Mouse (Mus musculus) embryonic stem cell, embryonic (primary cell): ENCODE results near the gene Gm20388.

Source experiments
- CTCF ChIA-PET, 4 experiments: fragments of 300-600 bp in 2 of 4; fragments of 350-600 bp in 2 of 4; sonication (Branson Sonifier 250); formaldehyde crosslinking; loops; one replicate each; lab custom pipeline; 2022; ENCODE audit warnings: inconsistent platforms in 2 of 4; lab: Charles Lee
- POLR2A ChIA-PET, 4 experiments: fragments of 300-600 bp in 2 of 4; fragments of 350-600 bp in 2 of 4; sonication (Branson Sonifier 250); formaldehyde crosslinking; loops; one replicate each; lab custom pipeline; 2022; ENCODE audit warnings: antibody characterized with exemption in 4 of 4, inconsistent platforms in 1 of 4; lab: Charles Lee

The Gm20388 gene

DNA sequence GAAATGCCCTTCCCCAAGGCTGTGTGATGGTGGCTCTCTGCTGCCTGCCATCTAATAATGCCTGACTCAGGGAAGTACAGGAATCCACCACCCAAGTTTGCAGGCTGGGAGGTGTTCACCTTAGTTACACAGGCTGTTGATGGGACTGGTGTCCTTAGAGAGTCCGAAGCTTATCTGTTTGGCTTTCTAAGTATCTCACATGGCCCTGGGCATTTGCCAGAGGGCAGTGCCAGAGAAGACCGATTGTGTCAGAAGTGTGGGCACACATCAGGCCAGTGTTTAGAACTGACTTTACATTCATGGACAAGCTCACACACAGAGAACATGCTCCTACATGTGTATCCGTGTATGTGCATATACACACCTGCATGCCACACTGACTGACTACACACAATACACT is 1300.0 kb downstream of the Gm20388 start:
- ChIA-PET CTCF (no interaction called here), POLR2A (interaction anchor here in 2 of 4 experiments (0.6 kb wide), 2 partner anchors 36 to 964 kb away, joined by 3 to 4 read pairs; no protein-coding TSS in a partner anchor)

DNA sequence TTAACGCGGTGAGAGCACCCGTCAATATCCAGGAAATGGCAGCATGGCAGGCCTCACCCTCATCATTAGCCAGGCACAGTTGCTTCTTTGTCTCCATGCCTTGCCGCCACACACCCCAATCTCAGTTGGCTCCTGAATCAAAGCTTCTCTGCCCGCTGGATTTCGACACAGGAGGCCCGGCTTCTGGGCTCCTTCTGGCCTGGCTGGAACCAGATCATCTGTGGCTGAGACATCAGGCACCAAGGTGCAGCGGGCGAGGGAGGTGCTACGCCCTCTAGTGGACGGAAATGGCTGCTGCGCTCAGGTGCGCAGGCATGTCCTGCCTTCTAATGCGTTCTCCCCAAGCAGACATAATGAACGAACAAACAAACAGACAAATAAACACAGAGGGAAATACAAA is 1302.6 kb downstream of the Gm20388 start:
- POLR2A ChIA-PET: no interaction called here
- CTCF ChIA-PET: interaction anchor here in 3 of 4 experiments (0.6 to 2.8 kb wide), 5 partner anchors 23 to 243 kb away, joined by 3 to 11 read pairs (median 3); partner anchors contain the start of gene Mthfsd (in 1 of the 3)

DNA sequence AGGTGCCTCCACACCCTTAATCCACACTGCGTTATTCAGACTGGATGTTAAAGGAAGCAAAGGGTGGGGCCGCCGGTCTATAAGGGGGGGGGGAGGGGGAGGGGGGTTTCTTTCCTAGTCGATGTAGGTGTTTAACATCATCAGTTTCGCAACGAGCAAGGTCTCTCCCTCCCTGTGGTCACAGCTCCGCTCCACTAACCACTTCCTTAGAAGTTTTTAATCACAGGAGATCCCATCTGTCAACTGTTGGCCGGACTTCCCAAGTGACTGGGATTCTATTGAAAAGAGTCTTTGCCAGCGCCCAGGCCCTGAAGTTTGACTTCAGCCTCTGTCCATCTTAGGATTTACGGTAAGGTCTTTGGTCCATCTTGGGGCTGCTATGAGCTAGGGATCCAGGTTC is 1303.0 kb downstream of the Gm20388 start:
- ChIA-PET POLR2A (no interaction called here), CTCF (interaction anchor here in 1 of 4 experiments (1.0 to 2.8 kb wide), 4 partner anchors 9 to 110 kb away, joined by 3 to 11 read pairs (median 7); no protein-coding TSS in a partner anchor)

DNA sequence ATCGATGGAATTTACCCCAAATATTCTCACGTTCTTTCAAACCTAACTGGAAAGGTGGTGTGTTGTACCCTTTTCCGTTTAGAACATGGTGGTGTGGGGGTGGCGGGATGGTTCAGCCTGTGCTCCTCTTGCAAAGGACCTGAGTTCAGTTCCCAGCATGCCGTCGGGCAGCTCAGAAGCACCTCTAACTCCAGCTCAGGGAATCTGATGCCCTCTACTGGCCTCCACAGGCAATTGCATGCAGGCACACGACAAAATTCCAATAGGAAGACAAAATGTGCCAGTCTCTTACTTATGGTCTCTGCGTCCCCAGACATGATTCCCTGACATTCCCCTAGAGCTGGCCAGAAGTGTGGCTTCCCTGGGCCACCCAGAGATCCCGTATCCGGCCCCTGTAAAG is 1304.3 kb downstream of the Gm20388 start:
- CTCF ChIA-PET: interaction anchor here (0.5 to 2.8 kb wide), 28 partner anchors 8 to 987 kb away, joined by 3 to 16 read pairs (median 3); partner anchors contain the start of gene Foxc2 (in 3 of the 4)

DNA sequence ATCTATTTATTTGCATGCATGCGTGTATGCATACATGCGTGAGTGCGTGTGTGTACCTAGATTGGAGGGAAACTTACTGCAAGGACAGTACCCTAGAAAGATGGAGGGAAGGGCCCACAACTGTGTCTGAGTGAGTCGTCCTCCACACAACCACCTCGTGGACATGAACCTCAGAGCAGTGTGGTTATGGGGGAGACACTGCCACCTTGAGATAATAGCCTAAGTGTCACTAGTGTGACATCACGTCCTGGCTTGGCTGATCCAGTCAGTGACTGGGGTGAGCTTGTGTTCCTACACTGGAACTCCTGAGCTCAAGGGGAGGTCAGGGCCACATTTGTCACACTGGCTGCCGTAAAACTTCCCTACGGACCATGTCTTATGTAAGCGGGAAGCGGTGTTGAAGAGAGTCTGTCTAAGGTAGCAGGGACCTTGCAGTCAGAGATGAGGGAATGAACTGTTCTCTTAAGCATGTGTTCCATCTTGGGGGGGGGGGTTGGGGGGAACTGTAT is 1305.9 kb downstream of the Gm20388 start:
- POLR2A ChIA-PET: no interaction called here
- CTCF ChIA-PET: interaction anchor here (0.6 to 2.1 kb wide), 6 partner anchors 14 to 110 kb away, joined by 3 to 5 read pairs (median 4); partner anchors contain the start of gene Foxc2 (in 1 of the 4)

More for the DNA sequence above, 1304.3 kb downstream of the Gm20388 start:
- POLR2A ChIA-PET: no interaction called here

DNA sequence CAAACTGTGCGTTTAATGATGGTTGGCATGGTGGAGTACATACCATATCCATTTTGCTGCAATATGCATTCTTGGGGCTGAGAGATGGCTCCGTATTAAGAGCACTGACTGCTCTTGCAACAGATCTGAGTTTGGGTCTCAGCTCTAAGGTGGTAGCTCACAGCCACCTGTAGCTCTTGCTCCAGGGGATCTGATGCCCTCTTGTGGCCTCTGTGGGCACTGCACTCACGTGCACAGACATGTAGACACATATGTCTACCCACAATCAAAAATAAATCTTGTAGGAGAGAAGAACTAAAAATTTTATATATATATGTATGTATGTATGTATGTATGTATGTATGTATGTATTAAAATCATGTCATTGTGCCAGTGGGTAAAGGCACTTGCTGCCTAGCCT is 1307.8 kb downstream of the Gm20388 start:
- POLR2A ChIA-PET: interaction anchor here in 2 of 4 experiments (0.6 to 1.4 kb wide), 2 partner anchors 76 to 93 kb away, joined by 3 to 4 read pairs; no protein-coding TSS in a partner anchor
- CTCF ChIA-PET: interaction anchor here (0.6 to 2.1 kb wide), 37 partner anchors 7 to 1019 kb away, joined by 3 to 14 read pairs (median 4); partner anchors contain the start of gene Foxc2 (in 1 of the 4)

DNA sequence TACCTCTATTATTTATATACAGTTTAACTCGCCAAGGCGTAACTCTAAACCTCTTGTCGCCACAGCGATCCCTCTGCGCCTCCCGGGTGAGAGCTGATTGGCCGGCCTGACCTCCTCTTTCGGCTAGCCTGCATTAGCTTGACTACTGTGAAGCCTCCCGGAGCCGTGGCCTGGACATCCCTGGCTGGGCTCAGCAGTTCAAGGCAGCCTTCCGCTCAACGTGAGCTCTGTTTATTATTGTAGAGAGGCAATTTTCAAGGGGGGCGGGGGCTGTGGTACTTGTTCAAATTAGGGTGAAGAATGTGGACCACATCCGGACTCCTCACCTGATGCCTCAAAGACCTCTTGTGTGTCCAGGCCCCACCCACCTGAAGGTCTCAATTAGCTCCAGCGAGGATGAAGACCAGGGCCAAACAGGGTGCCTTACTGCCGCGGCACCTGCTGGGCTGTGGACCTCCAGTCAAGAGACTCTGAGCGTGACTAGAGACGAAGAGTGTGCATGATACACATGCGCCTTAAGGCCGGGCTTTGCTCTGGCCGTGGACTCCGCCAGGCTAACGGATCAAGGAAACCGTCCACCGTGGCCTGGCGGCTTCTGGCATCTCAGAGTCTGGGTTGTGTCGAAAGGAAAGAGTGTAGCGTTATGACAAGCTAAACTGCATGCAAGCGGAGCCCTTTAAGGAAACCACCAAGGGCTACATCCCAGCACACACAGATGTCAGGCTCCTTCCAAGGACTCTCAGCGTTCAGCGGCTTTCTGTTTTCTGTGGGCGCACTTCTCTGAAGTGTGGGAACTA is 1309.7 kb downstream of the Gm20388 start:
- CTCF ChIA-PET: interaction anchor here in 3 of 4 experiments (0.5 to 1.4 kb wide), 16 partner anchors 8 to 944 kb away, joined by 3 to 7 read pairs (median 3); no protein-coding TSS in a partner anchor
- POLR2A ChIA-PET: interaction anchor here in 3 of 4 experiments (0.6 to 2.0 kb wide), 6 partner anchors 8 to 474 kb away, joined by 3 to 8 read pairs (median 3); no protein-coding TSS in a partner anchor

DNA sequence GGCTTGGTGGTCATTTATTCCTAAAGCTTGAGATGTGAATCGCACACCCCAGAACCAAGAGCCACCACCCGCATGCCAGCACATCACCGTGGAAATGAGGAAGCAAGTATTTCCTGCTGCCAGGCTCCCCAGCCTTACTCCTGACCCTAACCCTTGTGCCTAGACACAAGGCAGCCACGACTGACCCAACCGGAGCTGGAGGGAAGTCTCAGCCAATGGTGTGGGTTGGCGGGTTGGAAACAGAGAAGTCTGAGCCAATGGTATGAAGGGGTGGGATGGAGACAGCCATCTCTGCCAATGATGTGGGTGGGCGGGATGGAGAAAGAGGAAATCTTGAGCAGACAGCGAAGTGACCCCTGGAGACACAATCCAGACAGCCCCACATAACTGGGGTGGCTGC is 1314.1 kb downstream of the Gm20388 start:
- POLR2A ChIA-PET: interaction anchor here in 1 of 4 experiments (1.2 kb wide), 1 partner anchor 116 kb away, joined by 3 read pairs; the partner anchor contains the start of gene Mthfsd
- CTCF ChIA-PET: interaction anchor here in 3 of 4 experiments (0.5 to 1.8 kb wide), 4 partner anchors 10 to 509 kb away, joined by 3 to 13 read pairs (median 4); no protein-coding TSS in a partner anchor

DNA sequence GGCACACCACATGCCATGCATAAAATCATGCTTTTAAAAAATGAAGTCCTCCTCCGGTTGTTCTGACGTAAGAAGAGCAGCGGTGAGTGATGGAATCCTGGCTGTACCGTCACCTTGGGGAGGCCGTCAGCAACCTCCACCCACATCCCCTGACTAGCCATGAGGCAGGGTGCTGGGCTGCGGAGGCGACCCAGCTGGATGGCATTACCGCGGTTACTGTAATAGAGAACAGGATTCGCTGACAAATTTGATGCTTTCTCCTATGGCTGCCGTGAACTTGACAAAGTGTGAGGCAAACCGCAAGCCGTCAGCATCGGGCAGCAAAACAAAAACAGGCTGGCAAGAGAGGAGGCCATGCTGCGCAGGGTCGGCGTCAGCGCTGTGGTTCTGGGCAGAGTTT is 1317.1 kb downstream of the Gm20388 start:
- POLR2A ChIA-PET: interaction anchor here in 3 of 4 experiments (0.7 to 1.3 kb wide), 3 partner anchors 9 to 20 kb away, joined by 3 read pairs; no protein-coding TSS in a partner anchor
- CTCF ChIA-PET: interaction anchor here (0.6 to 1.8 kb wide), 12 partner anchors 7 to 523 kb away, joined by 3 to 11 read pairs (median 4); no protein-coding TSS in a partner anchor

DNA sequence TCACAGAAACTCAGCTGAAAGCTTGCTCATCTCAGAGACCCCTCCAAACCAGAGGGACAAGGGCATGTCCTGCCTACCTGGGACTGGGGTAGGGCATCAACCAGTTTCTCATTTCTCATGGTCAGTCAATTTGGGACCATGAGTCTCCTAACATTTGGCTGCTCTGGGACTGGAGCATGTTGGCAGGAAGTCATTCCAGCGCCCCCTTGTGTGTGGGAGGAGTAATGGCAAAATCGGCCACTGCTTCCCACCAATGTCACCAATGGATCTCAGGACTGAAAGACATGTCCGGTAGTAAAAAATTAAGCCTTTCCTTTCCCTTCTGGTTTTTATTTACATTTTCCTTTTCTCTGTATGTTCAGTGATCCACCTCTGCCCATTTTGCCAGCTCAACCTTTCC is 1318.3 kb downstream of the Gm20388 start:
- CTCF ChIA-PET: interaction anchor here (0.5 to 1.6 kb wide), 12 partner anchors 9 to 1326 kb away, joined by 3 to 7 read pairs (median 4); no protein-coding TSS in a partner anchor
- POLR2A ChIA-PET: interaction anchor here in 2 of 4 experiments (0.6 to 2.1 kb wide), 4 partner anchors 9 to 145 kb away, joined by 3 to 8 read pairs (median 3); no protein-coding TSS in a partner anchor

DNA sequence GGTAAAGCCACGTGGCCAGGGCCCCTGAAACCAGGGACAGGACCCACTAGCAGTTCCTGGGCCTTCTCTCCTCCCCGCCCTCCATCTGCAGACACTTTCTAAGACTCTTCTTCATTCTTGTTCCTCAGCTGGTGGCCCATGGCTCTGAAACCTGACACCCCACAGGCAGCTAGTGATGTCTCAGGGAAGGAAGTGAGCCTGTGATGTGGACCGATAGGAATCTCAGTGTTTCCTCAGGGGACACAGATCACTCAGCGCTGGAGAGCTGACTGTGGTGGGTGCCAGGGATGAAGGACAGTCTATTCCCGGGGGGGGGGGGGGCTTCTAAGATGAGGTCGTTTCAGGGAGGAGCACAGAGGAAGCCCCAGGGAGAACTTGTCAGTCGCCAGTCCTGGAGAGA is 1318.9 kb downstream of the Gm20388 start:
- POLR2A ChIA-PET: interaction anchor here in 3 of 4 experiments (0.5 to 2.1 kb wide), 4 partner anchors 9 to 953 kb away, joined by 3 to 8 read pairs (median 4); no protein-coding TSS in a partner anchor

DNA sequence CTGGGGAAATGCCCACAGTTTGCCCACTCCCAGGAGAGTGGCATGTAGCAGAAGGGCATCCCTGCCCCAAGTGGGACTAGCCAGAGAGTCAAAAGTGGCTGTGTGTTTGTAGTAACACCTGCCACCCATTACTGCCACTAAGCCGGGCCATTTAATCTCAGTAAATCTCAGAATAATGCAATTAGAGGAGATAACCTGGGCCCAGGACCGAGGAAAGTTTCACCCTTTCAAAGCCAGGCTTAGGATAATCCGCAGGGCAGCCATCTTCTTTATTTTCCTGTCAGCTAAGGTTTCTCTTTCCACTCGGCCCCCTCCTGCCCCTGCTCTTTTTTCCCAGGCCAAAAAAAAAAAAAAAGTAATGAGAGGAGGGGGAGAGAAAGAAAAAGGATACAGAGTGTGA is 1322.6 kb downstream of the Gm20388 start:
- POLR2A ChIA-PET: no interaction called here
- CTCF ChIA-PET: interaction anchor here in 1 of 4 experiments (0.7 kb wide), 1 partner anchor 1028 kb away, joined by 3 read pairs; no protein-coding TSS in a partner anchor

More for the DNA sequence above, 1318.9 kb downstream of the Gm20388 start:
- CTCF ChIA-PET: interaction anchor here in 3 of 4 experiments (0.6 to 0.7 kb wide), 5 partner anchors 104 to 1284 kb away, joined by 3 to 5 read pairs (median 3); no protein-coding TSS in a partner anchor

DNA sequence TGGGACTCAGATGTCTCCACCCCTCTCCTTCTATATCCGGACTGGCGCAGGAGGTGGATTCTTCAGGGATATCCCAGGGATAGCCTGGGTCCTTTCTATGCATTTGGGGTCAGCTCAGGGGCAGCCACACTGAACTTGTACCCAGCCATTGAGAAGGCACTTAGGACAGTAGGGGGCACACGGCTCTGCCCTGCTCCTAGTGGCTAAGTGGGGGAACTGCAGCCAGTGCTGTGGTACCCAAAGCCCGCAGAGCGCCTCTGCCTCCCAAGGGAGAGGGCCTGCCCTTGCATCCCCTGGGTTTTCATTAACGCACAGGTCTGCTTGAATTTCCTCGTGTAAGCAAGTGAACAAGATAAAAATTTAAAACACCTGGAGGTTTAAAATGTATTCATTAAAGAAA is 1324.3 kb downstream of the Gm20388 start:
- ChIA-PET POLR2A (no interaction called here), CTCF (interaction anchor here (0.6 to 1.7 kb wide), 21 partner anchors 9 to 612 kb away, joined by 3 to 8 read pairs (median 4); partner anchors contain the start of gene Foxc2 (in 1 of the 4))

DNA sequence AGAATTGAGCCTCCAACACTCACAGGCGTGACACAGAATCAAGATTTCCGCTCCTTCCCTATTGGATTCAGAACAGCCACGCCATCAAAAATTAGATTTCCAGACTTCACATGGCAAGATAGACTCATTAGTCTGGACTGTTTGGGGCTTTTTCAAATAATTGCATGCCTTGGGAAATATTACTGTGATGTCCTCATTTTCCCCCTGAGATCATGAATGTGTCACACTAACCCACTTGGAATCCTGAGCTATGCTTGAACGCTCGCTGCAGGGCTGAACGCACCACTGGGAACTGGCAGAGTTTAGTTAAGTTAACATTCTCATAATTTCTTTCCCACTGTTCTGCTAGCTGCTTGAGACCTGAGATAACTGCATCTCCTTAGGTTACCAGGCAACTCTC is 1329.0 kb downstream of the Gm20388 start:
- ChIA-PET CTCF (interaction anchor here in 2 of 4 experiments (0.6 to 1.4 kb wide), 2 partner anchors 21 to 114 kb away, joined by 3 read pairs; no protein-coding TSS in a partner anchor), POLR2A (interaction anchor here in 1 of 4 experiments (0.7 kb wide), 1 partner anchor 140 kb away, joined by 3 read pairs; no protein-coding TSS in a partner anchor)

DNA sequence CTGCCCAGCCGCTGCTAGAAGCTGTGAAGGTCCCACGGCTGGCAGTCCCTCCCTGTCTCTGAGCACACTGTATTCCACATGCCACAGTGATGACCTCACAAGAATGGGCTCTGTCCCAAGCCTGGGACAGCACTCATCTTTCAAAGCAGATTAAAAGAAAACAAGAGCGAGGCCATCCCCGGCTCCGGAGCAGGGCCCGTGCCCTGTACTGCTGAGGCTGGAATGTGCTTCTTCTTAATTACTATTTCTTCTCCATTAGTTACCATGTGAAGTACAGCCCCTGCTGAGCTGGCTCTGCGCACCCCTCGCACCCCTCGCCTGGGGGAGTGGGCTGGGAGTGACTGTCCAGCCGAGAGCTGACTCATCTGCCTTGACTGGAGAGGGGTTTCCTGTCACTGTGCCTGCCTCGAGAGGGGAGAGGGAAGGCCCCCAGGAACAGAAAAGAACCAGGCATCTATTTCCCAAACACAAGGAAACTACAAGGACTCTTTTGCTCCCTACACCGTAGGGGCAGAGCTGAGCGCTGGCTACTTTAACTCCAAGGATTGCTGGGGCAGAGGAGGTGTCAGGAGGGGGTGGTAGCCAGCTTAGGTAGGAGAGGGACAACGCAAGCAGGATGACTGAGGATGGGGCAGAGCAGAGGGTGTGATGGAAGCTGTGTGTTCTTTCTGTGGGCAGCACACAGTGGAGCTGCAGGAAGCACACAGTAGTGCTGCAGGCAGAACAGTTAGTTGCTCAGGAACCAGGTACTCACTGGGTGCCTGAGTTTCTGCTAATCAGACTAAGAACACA is 1331.3 kb downstream of the Gm20388 start:
- ChIA-PET POLR2A (no interaction called here), CTCF (no interaction called here)

DNA sequence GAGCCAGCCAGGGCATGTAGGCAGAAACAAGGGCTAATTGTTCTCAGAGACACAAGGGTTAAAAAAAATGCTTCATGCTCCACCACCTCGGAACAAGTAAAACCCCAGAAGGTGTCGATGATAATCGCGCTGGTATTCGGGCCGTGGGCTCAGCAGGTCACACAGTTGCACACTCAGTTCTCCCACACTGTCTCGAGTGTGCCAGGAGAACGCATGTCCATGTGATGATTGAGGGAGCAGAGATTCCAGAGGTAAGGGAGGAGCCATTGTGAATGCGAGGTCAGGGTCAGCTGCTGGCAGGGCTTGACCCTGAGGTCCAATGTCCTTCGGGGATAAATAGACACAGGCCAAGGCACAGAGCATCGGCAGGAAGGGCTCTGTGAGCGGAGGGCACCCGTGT is 1332.0 kb downstream of the Gm20388 start:
- CTCF ChIA-PET: interaction anchor here in 1 of 4 experiments (1.3 kb wide), 1 partner anchor 25 kb away, joined by 3 read pairs; no protein-coding TSS in a partner anchor

DNA sequence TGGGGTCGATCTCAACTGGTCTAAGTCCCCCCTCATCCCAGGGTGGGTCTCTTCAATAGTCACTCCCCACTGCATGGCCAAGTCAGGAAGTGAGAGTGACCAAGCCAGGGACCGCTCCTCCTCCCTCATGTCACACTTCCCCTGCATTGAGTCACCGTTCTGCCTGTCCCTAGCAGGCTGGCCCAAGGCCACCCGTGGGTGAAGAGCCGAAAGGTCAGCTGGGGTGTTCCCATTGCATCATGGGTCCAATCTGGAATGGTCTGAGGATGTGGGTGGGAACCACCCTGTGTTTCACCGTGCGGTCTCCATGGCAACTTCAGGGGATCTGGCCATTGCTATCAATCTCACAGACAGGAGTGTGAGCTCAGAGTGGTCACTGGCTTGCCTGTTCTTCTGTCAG is 1338.2 kb downstream of the Gm20388 start:
- POLR2A ChIA-PET: interaction anchor here in 1 of 4 experiments (0.6 to 0.7 kb wide), 2 partner anchors 22 to 111 kb away, joined by 3 read pairs; no protein-coding TSS in a partner anchor
- CTCF ChIA-PET: no interaction called here

More for the DNA sequence above, 1332.0 kb downstream of the Gm20388 start:
- POLR2A ChIA-PET: interaction anchor here in 1 of 4 experiments (0.7 kb wide), 1 partner anchor 21 kb away, joined by 5 read pairs; no protein-coding TSS in a partner anchor
